ENCODE assay signal across 8 mouse cellular contexts in genomic region chr4:41639214-41639841, GRCm38 (mm10). TPM values are rescaled to one million over a fixed set of nuclear protein-coding genes. Genes with fewer than 3 reads are reported as not detected.
A peak's percentile ranks its signal among the peaks of the same experiment; 100 is the strongest.
DNase-seq lines count a peak whose midpoint lies in the region; ATAC-seq lines count a peak whose summit lies in the region.

No protein-coding gene starts in this region.

- peaks cover 26% of the 10 kb centered on the region for H3K4me1 ChIP-seq in heart, embryonic 13.5 days
- H3K4me1 ChIP-seq in neural tube, embryonic 12.5 days: peaks cover 46% of the 10 kb centered on the region

- H3K36me3 ChIP-seq in heart, embryonic 13.5 days: no peaks in the 10 kb centered on the region
- H3K36me3 ChIP-seq in neural tube, embryonic 12.5 days: peaks cover 10% of the 10 kb centered on the region

- H3K4me2 ChIP-seq in heart, embryonic 13.5 days: peak overlapping the region; percentile 86
- peak overlapping the region; percentile 77 for H3K4me2 ChIP-seq in neural tube, embryonic 12.5 days (replicated peaks)

- no peak overlapping the region for H3K27ac ChIP-seq in heart, embryonic 13.5 days (replicated peaks)
- peak overlapping the region; percentile 91 for H3K27ac ChIP-seq in neural tube, embryonic 12.5 days

- DNase-seq in heart, adult 9 months (ENCODE audit: low spot score in 2 of 2): no peak
- peak; percentile 18 to 32 for DNase-seq in B cell, adult 2 months
- peak; percentile 59 to 71 for DNase-seq in cerebellum, postnatal 25 days
- peak; percentile 41 for DNase-seq in induced T-regulatory cell, adult 2 months (ENCODE audit: low read depth)
- no peak for DNase-seq in right cerebral cortex, adult 18-20 months
- DNase-seq in kidney, adult 11 months: no peak

- WGBS in heart, embryonic 13.5 days: 18% methylated on average over 10 of the region's 10 CpGs
- 12% methylated on average over 10 of the region's 10 CpGs for WGBS in neural tube, embryonic 12.5 days

- no peak for ATAC-seq in heart, embryonic 13.5 days (ENCODE audit: extremely low read depth, insufficient number of reproducible peaks, low FRiP score, low TSS enrichment)
- 0 out of 2 replicates have a peak, but pooled peaks have one; percentile 5 for ATAC-seq in neural tube, embryonic 12.5 days (ENCODE audit: low FRiP score, low read depth)

- H3K9me3 ChIP-seq in heart, embryonic 13.5 days: no peaks in the 10 kb centered on the region
- no peaks in the 10 kb centered on the region for H3K9me3 ChIP-seq in neural tube, embryonic 12.5 days

- peak overlapping the region; percentile 86 for H3K9ac ChIP-seq in heart, embryonic 13.5 days
- H3K9ac ChIP-seq in neural tube, embryonic 12.5 days: peak overlapping the region; percentile 96

- H3K4me3 ChIP-seq in heart, embryonic 13.5 days: peak overlapping the region; percentile 67
- peak overlapping the region; percentile 74 for H3K4me3 ChIP-seq in neural tube, embryonic 12.5 days

- peaks cover 28% of the 10 kb centered on the region for H3K27me3 ChIP-seq in heart, embryonic 13.5 days (replicated peaks)
- H3K27me3 ChIP-seq in neural tube, embryonic 12.5 days (replicated peaks): no peaks in the 10 kb centered on the region

RNA-seq across cellular contexts. Expression of gene Enho, which starts 0.8 kb away (rescaled TPM):
- polyA plus RNA-seq in heart, embryonic 13.5 days (2015; fragmentation: Nextera tagmentation; extraction: Ambion mirVana): 3.9 and 5.6 TPM in 2 replicates
- polyA plus RNA-seq in neural tube, embryonic 12.5 days (2016; fragmentation: Nextera tagmentation; extraction: Ambion mirVana): 73.6 and 74.1 TPM in 2 replicates

RNA-seq across cellular contexts. Expression of gene Cntfr, which starts 57.6 kb away (rescaled TPM):
- 2.5 and 3.9 TPM in 2 replicates for polyA plus RNA-seq in heart, embryonic 13.5 days (2015; fragmentation: Nextera tagmentation; extraction: Ambion mirVana)
- 32.8 and 36.4 TPM in 2 replicates for polyA plus RNA-seq in neural tube, embryonic 12.5 days (2016; fragmentation: Nextera tagmentation; extraction: Ambion mirVana)

Comparison
In these comparisons a context has a peak if more than half of its experiments do, and no peak if none do; other contexts are left out.
1. DNase-seq: peak in B cell, adult 2 months (2 of 2), cerebellum, postnatal 25 days (2 of 2) and induced T-regulatory cell, adult 2 months (single experiment); none in heart, adult 9 months (0 of 2), right cerebral cortex, adult 18-20 months (single experiment) and kidney, adult 11 months (single experiment).
2. RNA of gene Enho, which starts 0.8 kb away (polyA plus RNA-seq): 73.6 to 74.1 TPM in neural tube, embryonic 12.5 days; 3.9 to 5.6 TPM in heart, embryonic 13.5 days; every median in the first group is over 10 times any median in the second.